Mouse (Mus musculus): ENCODE measurements at regions not wholly inside any gene's neighbourhood (a gene's known extent, or its start where the extent isn't known, plus 50 kb on each side); places are given as distances from the start of the nearest gene placed in this dataset.

DNA sequence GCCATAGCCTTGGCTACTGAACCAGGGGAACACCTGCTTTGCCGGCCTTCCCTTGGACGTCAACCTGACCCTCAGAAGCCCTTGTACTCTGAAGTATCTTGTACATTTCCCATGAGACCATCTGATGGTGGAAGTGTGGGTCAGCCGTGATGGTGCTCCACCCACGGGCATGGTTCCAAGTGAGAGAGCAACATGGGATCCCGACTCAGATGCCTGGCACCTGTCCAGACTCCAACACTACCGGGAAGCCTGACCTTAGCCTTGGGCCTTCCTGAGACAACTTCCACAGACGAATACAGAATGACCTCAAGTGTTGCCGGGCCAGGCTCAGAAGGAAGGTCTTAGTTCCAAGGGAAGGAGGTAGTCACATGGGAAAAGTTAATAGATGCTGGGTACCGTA is 181.0 kb upstream of the Gli2 start:
- H3K4me1 ChIP-seq (ENCODE audit: control insufficient read depth, insufficient read depth, low read length) = peaks cover 3% of the 10 kb centered on the region; the same call in 1 of the 2 replicates
- no peak overlapping the region for H3K27ac ChIP-seq (ENCODE audit: low read length)
- H3K9me3 ChIP-seq (replicated peaks; ENCODE audit: control insufficient read depth, low read length) = peaks cover 5% of the 10 kb centered on the region
- H3K36me3 ChIP-seq (ENCODE audit: control insufficient read depth, insufficient read depth) = no peaks in the 10 kb centered on the region
- no peak overlapping the region for H3K4me2 ChIP-seq (ENCODE audit: low read depth, low read length)
- 0 out of 2 replicates have a peak, but pooled peaks have one; percentile 10 for ATAC-seq (replicated peaks; ENCODE audit: extremely low read depth, insufficient read depth, low FRiP score)
- H3K4me3 ChIP-seq (ENCODE audit: low read length) = no peak overlapping the region
- H3K27me3 ChIP-seq (ENCODE audit: control insufficient read depth, insufficient read depth, low read length) = no peaks in the 10 kb centered on the region
- WGBS = 44% methylated on average over 9 of the region's 9 CpGs
- no peak overlapping the region for H3K9ac ChIP-seq (ENCODE audit: low read length)

DNA sequence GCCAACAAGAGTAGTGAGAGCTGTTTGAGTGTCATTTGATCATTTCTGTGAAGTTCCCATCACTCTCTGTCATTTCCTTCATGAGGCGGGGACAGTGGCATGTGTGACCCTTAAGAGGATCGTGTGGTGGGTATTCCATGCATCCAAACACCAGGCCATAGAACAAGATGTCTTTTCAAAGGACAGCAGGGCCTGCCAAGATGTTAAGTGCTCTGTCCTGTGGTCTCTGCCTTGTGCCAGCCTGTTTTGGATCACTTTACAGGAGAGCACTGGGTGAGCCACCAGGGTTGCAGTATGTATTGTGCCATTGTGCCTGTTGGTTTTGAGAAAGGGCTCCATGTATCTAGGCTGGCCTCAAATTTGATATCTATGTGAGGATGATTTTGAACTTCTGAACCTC is 173.6 kb upstream of the Gli2 start:
- no peak overlapping the region for H3K4me2 ChIP-seq (ENCODE audit: low read depth, low read length)
- no peaks in the 10 kb centered on the region for H3K4me1 ChIP-seq (ENCODE audit: control insufficient read depth, insufficient read depth, low read length)
- H3K27ac ChIP-seq (ENCODE audit: low read length) = no peak overlapping the region
- H3K4me3 ChIP-seq (ENCODE audit: low read length) = no peak overlapping the region
- H3K9me3 ChIP-seq (replicated peaks; ENCODE audit: control insufficient read depth, low read length) = no peaks in the 10 kb centered on the region
- ATAC-seq (replicated peaks; ENCODE audit: extremely low read depth, insufficient read depth, low FRiP score) = no peak
- H3K36me3 ChIP-seq (ENCODE audit: control insufficient read depth, insufficient read depth) = no peaks in the 10 kb centered on the region
- 69% methylated on average over 2 of the region's 2 CpGs for WGBS
- no peaks in the 10 kb centered on the region for H3K27me3 ChIP-seq (ENCODE audit: control insufficient read depth, insufficient read depth, low read length)
- H3K9ac ChIP-seq (ENCODE audit: low read length) = no peak overlapping the region

DNA sequence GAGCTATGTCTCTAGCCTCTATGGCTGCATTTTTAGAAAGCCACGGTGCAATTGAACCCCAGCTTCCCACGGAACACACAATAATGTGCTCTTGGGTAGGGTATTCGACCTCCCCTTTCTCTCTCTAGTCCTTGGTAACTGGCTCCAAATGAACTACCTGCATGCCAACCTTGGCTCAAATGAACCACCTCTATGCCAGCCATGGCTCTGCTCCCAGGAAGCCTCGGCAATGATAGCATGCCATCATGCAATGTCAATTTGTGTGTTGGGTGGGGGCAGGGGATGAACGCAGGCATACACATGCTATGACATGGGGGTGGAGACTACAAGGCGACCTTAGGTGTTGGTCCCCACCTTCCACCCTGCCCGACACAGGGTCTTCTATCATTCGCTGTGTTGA is 170.5 kb upstream of the Gli2 start:
- WGBS = 86% methylated on average over 8 of the region's 8 CpGs
- Histone ChIP-seq H3K9ac (ENCODE audit: low read length) (no peak overlapping the region), H3K4me1 (ENCODE audit: control insufficient read depth, insufficient read depth, low read length) (no peaks in the 10 kb centered on the region), H3K9me3 (replicated peaks; ENCODE audit: control insufficient read depth, low read length) (no peaks in the 10 kb centered on the region), H3K4me2 (ENCODE audit: low read depth, low read length) (no peak overlapping the region), H3K27ac (ENCODE audit: low read length) (no peak overlapping the region), H3K4me3 (ENCODE audit: low read length) (no peak overlapping the region), H3K27me3 (ENCODE audit: control insufficient read depth, insufficient read depth, low read length) (no peaks in the 10 kb centered on the region), H3K36me3 (ENCODE audit: control insufficient read depth, insufficient read depth) (no peaks in the 10 kb centered on the region)
- no peak for ATAC-seq (replicated peaks; ENCODE audit: extremely low read depth, insufficient read depth, low FRiP score)

DNA sequence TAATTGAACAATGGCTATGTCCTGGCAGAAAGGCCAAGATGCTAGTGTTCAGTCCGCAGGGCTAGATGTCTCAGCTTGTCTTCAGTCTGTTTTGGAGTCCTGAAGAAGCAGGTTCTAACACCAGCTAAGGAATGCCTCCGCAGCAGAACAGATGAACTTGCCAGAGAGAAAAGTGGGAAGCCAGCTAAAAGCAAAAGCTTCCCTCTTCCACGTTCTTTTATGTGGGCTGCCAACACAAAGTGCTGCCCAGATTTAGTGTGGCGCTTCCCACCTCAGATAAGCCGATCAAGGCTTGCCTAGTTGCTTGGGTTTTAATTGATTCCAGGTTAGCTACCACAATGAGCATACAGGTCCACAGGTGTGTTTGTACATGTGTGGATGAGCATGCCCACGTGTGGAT is 168.5 kb upstream of the Gli2 start:
- WGBS = 82% methylated on average over 6 of the region's 6 CpGs

DNA sequence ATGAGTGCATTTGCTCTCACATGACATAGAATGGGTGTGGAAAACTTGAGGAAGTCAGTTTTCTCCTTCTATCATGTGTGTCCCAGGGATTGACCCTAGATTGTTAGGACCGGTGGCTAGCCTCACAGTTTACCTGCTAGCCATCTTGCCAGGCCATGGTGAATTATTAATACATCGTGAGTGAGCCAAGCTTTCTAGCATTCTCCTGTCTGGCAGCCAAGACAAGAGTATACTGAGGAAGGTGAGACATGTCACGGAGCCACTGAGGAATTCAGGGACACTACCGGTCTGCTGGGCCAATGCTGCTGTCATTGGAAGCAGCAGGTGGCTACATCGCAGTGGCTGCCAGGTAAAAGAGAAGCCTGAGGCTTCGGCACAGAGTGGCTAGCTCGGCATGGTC is 167.6 kb upstream of the Gli2 start:
- no peak overlapping the region for H3K4me3 ChIP-seq (ENCODE audit: low read length)
- WGBS = 79% methylated on average over 7 of the region's 7 CpGs
- no peaks in the 10 kb centered on the region for H3K27me3 ChIP-seq (ENCODE audit: control insufficient read depth, insufficient read depth, low read length)

More for the DNA sequence above, 168.5 kb upstream of the Gli2 start:
- Histone ChIP-seq H3K9me3 (replicated peaks; ENCODE audit: control insufficient read depth, low read length) (no peaks in the 10 kb centered on the region), H3K9ac (ENCODE audit: low read length) (no peak overlapping the region), H3K4me2 (ENCODE audit: low read depth, low read length) (no peak overlapping the region), H3K4me1 (ENCODE audit: control insufficient read depth, insufficient read depth, low read length) (no peaks in the 10 kb centered on the region), H3K27ac (ENCODE audit: low read length) (no peak overlapping the region), H3K36me3 (ENCODE audit: control insufficient read depth, insufficient read depth) (no peaks in the 10 kb centered on the region), H3K4me3 (ENCODE audit: low read length) (no peak overlapping the region), H3K27me3 (ENCODE audit: control insufficient read depth, insufficient read depth, low read length) (no peaks in the 10 kb centered on the region)
- no peak for ATAC-seq (replicated peaks; ENCODE audit: extremely low read depth, insufficient read depth, low FRiP score)

DNA sequence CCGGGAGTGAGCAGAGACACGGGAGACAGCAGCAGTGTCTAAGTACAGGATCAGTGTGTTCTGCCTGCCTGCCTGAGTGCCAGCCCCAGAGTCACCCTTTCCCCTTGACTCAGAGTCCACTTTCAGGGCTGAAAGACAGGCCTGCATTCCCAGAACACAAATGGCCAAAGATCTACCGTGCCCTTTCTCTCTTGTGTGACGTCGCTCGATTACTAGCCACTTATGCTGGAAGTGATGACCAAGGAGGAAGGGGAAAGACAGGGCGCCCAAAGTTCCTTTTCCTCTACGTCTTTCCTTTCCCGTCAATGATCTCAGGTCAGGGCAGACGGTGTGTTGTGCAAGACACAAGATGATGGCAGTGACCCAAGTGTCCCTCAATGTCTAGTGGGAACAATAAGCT is 166.4 kb upstream of the Gli2 start:
- Histone ChIP-seq H3K4me1 (ENCODE audit: control insufficient read depth, insufficient read depth, low read length) (no peaks in the 10 kb centered on the region), H3K4me3 (ENCODE audit: low read length) (no peak overlapping the region), H3K36me3 (ENCODE audit: control insufficient read depth, insufficient read depth) (no peaks in the 10 kb centered on the region), H3K4me2 (ENCODE audit: low read depth, low read length) (no peak overlapping the region), H3K9ac (ENCODE audit: low read length) (no peak overlapping the region), H3K9me3 (replicated peaks; ENCODE audit: control insufficient read depth, low read length) (no peaks in the 10 kb centered on the region), H3K27ac (ENCODE audit: low read length) (no peak overlapping the region), H3K27me3 (ENCODE audit: control insufficient read depth, insufficient read depth, low read length) (no peaks in the 10 kb centered on the region)
- 55% methylated on average over 10 of the region's 10 CpGs for WGBS
- peak; percentile 41; the same call in 1 of the 2 replicates for ATAC-seq (replicated peaks; ENCODE audit: extremely low read depth, insufficient read depth, low FRiP score)

More for the DNA sequence above, 167.6 kb upstream of the Gli2 start:
- no peak overlapping the region for H3K9ac ChIP-seq (ENCODE audit: low read length)
- H3K27ac ChIP-seq (ENCODE audit: low read length) = no peak overlapping the region
- H3K4me2 ChIP-seq (ENCODE audit: low read depth, low read length) = no peak overlapping the region
- ATAC-seq (replicated peaks; ENCODE audit: extremely low read depth, insufficient read depth, low FRiP score) = no peak
- H3K9me3 ChIP-seq (replicated peaks; ENCODE audit: control insufficient read depth, low read length) = no peaks in the 10 kb centered on the region
- H3K36me3 ChIP-seq (ENCODE audit: control insufficient read depth, insufficient read depth) = no peaks in the 10 kb centered on the region
- no peaks in the 10 kb centered on the region for H3K4me1 ChIP-seq (ENCODE audit: control insufficient read depth, insufficient read depth, low read length)

DNA sequence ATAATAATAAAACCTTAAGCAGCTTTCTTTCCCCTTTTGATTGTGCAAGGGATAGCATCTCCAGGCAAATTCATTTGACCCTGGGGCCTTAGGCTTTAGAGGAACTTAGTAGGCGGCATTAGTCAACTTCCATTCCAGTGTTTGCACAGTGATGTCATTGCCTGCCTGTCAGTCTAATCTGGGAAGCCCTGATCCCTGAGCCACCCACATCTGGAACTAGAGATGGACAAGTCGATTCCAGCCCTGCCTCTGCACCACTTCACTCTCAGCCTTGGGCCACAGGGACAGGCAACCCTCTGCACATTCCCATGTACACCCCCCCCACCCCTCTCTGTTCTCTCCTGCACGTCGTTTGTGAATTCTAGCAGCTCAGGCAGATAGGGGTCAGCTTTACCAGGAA is 164.0 kb upstream of the Gli2 start:
- Histone ChIP-seq H3K4me2 (ENCODE audit: low read depth, low read length) (no peak overlapping the region), H3K27me3 (ENCODE audit: control insufficient read depth, insufficient read depth, low read length) (no peaks in the 10 kb centered on the region), H3K4me1 (ENCODE audit: control insufficient read depth, insufficient read depth, low read length) (no peaks in the 10 kb centered on the region), H3K27ac (ENCODE audit: low read length) (no peak overlapping the region), H3K9me3 (replicated peaks; ENCODE audit: control insufficient read depth, low read length) (no peaks in the 10 kb centered on the region), H3K9ac (ENCODE audit: low read length) (no peak overlapping the region), H3K36me3 (ENCODE audit: control insufficient read depth, insufficient read depth) (no peaks in the 10 kb centered on the region), H3K4me3 (ENCODE audit: low read length) (no peak overlapping the region)
- no peak for ATAC-seq (replicated peaks; ENCODE audit: extremely low read depth, insufficient read depth, low FRiP score)
- 16% methylated on average over 4 of the region's 4 CpGs for WGBS

DNA sequence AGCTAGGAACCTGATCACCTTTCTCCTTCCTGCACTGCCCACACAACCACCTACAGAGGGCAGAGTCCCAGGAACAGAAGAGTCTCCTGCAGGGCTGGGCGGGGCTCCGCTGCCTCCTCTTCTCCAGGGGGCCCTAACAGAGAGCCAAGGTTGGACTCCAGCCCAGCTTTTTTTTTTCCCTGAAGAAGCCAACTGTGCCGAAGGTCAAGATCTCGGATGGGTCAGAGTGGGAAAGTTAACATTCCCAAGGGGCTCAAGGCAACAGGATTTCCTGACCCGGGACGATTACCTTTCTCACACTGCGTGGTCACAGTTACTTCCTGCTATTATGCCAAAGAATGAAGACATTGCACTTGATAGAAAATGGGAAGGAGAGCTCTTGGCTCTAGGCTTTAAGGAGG is 156.2 kb upstream of the Gli2 start:
- H3K4me3 ChIP-seq (ENCODE audit: low read length) = no peak overlapping the region
- no peak overlapping the region for H3K9ac ChIP-seq (ENCODE audit: low read length)
- H3K36me3 ChIP-seq (ENCODE audit: control insufficient read depth, insufficient read depth) = no peaks in the 10 kb centered on the region
- no peaks in the 10 kb centered on the region for H3K27me3 ChIP-seq (ENCODE audit: control insufficient read depth, insufficient read depth, low read length)
- peak overlapping the region; percentile 32; the same call in 1 of the 2 replicates for H3K4me2 ChIP-seq (ENCODE audit: low read depth, low read length)
- H3K27ac ChIP-seq (ENCODE audit: low read length) = no peak overlapping the region; the same call in 1 of the 2 replicates
- ATAC-seq (replicated peaks; ENCODE audit: extremely low read depth, insufficient read depth, low FRiP score) = peak; percentile 81
- H3K9me3 ChIP-seq (replicated peaks; ENCODE audit: control insufficient read depth, low read length) = no peaks in the 10 kb centered on the region
- 30% methylated on average over 7 of the region's 7 CpGs for WGBS
- H3K4me1 ChIP-seq (ENCODE audit: control insufficient read depth, insufficient read depth, low read length) = peaks cover 13% of the 10 kb centered on the region

DNA sequence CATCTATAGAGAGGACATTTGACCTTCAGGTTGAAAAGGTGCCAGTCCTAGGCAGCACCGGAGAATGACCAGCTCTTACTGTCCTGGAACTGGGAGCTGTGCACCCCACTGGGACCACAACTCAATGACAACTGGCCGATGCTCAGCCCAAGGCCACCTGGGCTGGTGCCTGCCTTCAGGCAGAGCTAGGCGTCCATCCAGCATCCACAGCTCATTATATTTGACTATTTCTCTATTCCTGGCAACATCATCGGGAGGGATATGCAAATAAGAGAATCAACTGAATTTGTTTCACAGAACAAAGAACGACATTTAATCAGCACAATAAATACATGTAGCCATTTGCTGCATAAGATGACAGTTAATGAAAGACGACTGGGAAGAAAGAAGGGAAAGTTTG is 149.0 kb upstream of the Gli2 start:
- Histone ChIP-seq H3K36me3 (ENCODE audit: control insufficient read depth, insufficient read depth) (no peaks in the 10 kb centered on the region), H3K4me1 (ENCODE audit: control insufficient read depth, insufficient read depth, low read length) (peaks cover 3% of the 10 kb centered on the region), H3K4me2 (ENCODE audit: low read depth, low read length) (no peak overlapping the region), H3K9me3 (replicated peaks; ENCODE audit: control insufficient read depth, low read length) (no peaks in the 10 kb centered on the region), H3K4me3 (ENCODE audit: low read length) (no peak overlapping the region), H3K27me3 (ENCODE audit: control insufficient read depth, insufficient read depth, low read length) (no peaks in the 10 kb centered on the region), H3K27ac (ENCODE audit: low read length) (no peak overlapping the region), H3K9ac (ENCODE audit: low read length) (no peak overlapping the region)
- ATAC-seq (replicated peaks; ENCODE audit: extremely low read depth, insufficient read depth, low FRiP score) = no peak
- WGBS = 81% methylated on average over 6 of the region's 6 CpGs

DNA sequence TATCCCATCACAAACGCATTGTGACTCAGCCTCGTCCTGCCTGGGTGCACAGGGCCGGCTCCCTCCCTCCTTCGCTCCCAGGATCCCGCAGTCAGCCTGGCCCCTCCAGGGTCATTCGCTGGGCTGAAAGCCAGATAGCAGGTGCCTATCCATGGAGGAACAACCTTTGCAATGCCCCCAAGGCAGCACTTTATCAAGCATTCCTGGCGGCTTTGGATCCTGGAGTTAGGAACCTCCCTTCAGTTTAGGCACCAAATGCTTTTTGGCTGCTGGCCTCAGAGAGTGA is 143.9 kb upstream of the Gli2 start:
- no peaks in the 10 kb centered on the region for H3K9me3 ChIP-seq (replicated peaks; ENCODE audit: control insufficient read depth, low read length)
- H3K36me3 ChIP-seq (ENCODE audit: control insufficient read depth, insufficient read depth) = no peaks in the 10 kb centered on the region
- WGBS = 26% methylated on average over 7 of the region's 7 CpGs
- peaks cover 27% of the 10 kb centered on the region for H3K4me1 ChIP-seq (ENCODE audit: control insufficient read depth, insufficient read depth, low read length)
- peak overlapping the region; percentile 30 for H3K4me2 ChIP-seq (ENCODE audit: low read depth, low read length)
- H3K27ac ChIP-seq (ENCODE audit: low read length) = peak overlapping the region; percentile 75
- ATAC-seq (replicated peaks; ENCODE audit: extremely low read depth, insufficient read depth, low FRiP score) = peak; percentile 71
- H3K4me3 ChIP-seq (ENCODE audit: low read length) = no peak overlapping the region
- peak overlapping the region; percentile 17; the same call in 1 of the 2 replicates for H3K9ac ChIP-seq (ENCODE audit: low read length)
- H3K27me3 ChIP-seq (ENCODE audit: control insufficient read depth, insufficient read depth, low read length) = no peaks in the 10 kb centered on the region
